Mouse (Mus musculus): ENCODE data around the gene Ttc41.
A peak's percentile ranks its signal among the peaks of the same experiment; 100 is the strongest.
"Not testable (repeated sequence)": the region's sequence is repeated elsewhere in the genome, so short reads cannot be mapped to it uniquely, and the experiment has no call there.

The Ttc41 gene

GRCm38 (mm10) chr10:86705318-86705921 lies at the start of gene Ttc41, which contains the start of gene Hsp90b1:
Gene Ttc41, plus strand, starts transcription at chr10:86705811.
Gene Hsp90b1, minus strand, starts transcription at chr10:86705509.
- DNase-seq (ENCODE audit: low read depth in 1 of 2, low spot score in 2 of 2), result peak; percentile 96 to 98

- not testable (repeated sequence) for DNase-seq (ENCODE audit: low read depth in 1 of 2, low spot score in 2 of 2)
These were observed 35.1 kb upstream of the Ttc41 start for GRCm38 (mm10) chr10:86670550-86670949.

- DNase-seq (ENCODE audit: low read depth in 1 of 2, low spot score in 2 of 2), result not testable (repeated sequence)
These were observed 20.8 kb upstream of the Ttc41 start for GRCm38 (mm10) chr10:86684797-86685178.

GRCm38 (mm10) chr10:86685179-86686016 lies 20.2 kb upstream of the Ttc41 start:
- DNase-seq (ENCODE audit: low read depth in 1 of 2, low spot score in 2 of 2), result peak; percentile 22 to 57

- DNase-seq (ENCODE audit: low read depth in 1 of 2, low spot score in 2 of 2), result not testable (repeated sequence)
These were observed 19.6 kb upstream of the Ttc41 start for GRCm38 (mm10) chr10:86686017-86686360.

- DNase-seq (ENCODE audit: low read depth in 1 of 2, low spot score in 2 of 2), result no peak
These were observed 5.4 kb upstream of the Ttc41 start for GRCm38 (mm10) chr10:86700251-86700650.

- DNase-seq (ENCODE audit: low read depth in 1 of 2, low spot score in 2 of 2), result no peak
These were observed 4.6 kb upstream of the Ttc41 start for GRCm38 (mm10) chr10:86700973-86701372.

GRCm38 (mm10) chr10:86702312-86702920 lies 3.2 kb upstream of the Ttc41 start:
- DNase-seq (ENCODE audit: low read depth in 1 of 2, low spot score in 2 of 2), result no peak

GRCm38 (mm10) chr10:86703375-86703774 lies 2.2 kb upstream of the Ttc41 start:
- DNase-seq (ENCODE audit: low read depth in 1 of 2, low spot score in 2 of 2), result no peak

GRCm38 (mm10) chr10:86704141-86704540 lies 1.5 kb upstream of the Ttc41 start:
- no peak for DNase-seq (ENCODE audit: low read depth in 1 of 2, low spot score in 2 of 2)

GRCm38 (mm10) chr10:86704589-86705191 lies 921 bp upstream of the Ttc41 start:
- DNase-seq (ENCODE audit: low read depth in 1 of 2, low spot score in 2 of 2), result peak; percentile 6 to 38

GRCm38 (mm10) chr10:86705922-86706752 lies 526 bp downstream of the Ttc41 start:
- peak; percentile 50 to 70 for DNase-seq (ENCODE audit: low read depth in 1 of 2, low spot score in 2 of 2)

- no peak for DNase-seq (ENCODE audit: low read depth in 1 of 2, low spot score in 2 of 2)
These were observed 1.5 kb downstream of the Ttc41 start for GRCm38 (mm10) chr10:86707134-86707533.

GRCm38 (mm10) chr10:86712156-86712555 lies 6.5 kb downstream of the Ttc41 start:
- no peak for DNase-seq (ENCODE audit: low read depth in 1 of 2, low spot score in 2 of 2)

GRCm38 (mm10) chr10:86727548-86727980 lies 22.0 kb downstream of the Ttc41 start:
- DNase-seq (ENCODE audit: low read depth in 1 of 2, low spot score in 2 of 2), result peak; percentile 27

GRCm38 (mm10) chr10:86728176-86728575 lies 22.6 kb downstream of the Ttc41 start:
- DNase-seq (ENCODE audit: low read depth in 1 of 2, low spot score in 2 of 2), result no peak

- peak in 1 of 2 experiments; percentile 58 for DNase-seq (ENCODE audit: low read depth in 1 of 2, low spot score in 2 of 2)
These were observed 25.4 kb downstream of the Ttc41 start for GRCm38 (mm10) chr10:86730823-86731499.

GRCm38 (mm10) chr10:86731500-86731863 lies 25.9 kb downstream of the Ttc41 start:
- DNase-seq (ENCODE audit: low read depth in 1 of 2, low spot score in 2 of 2), result no peak

GRCm38 (mm10) chr10:86735036-86735435 lies 29.4 kb downstream of the Ttc41 start:
- no peak for DNase-seq (ENCODE audit: low read depth in 1 of 2, low spot score in 2 of 2)

- DNase-seq (ENCODE audit: low read depth in 1 of 2, low spot score in 2 of 2), result no peak
These were observed 37.3 kb downstream of the Ttc41 start for GRCm38 (mm10) chr10:86742918-86743317.
